Mouse (Mus musculus) midbrain, embryonic 12.5 days (tissue): ENCODE data around the gene Sipa1l3. TPM values are rescaled to one million over a fixed set of nuclear protein-coding genes. Genes with fewer than 3 reads are reported as not detected.

Source experiments
- ATAC-seq: fragments of 200-750 bp; cut with Nextera tagmentation; 2 replicates; pipeline ENCODE4 v1.8.0; 2017; ENCODE audit warnings: low read depth, moderate TSS enrichment, moderate library complexity; ENCODE audit not compliant: low FRiP score
- H3K27ac ChIP-seq: fragments of 300-500 bp; sonication (generic); replicated peaks from 2 replicates; pipeline ENCODE4 v1.5.1; 2016; ENCODE audit warnings: mild to moderate bottlenecking
- H3K27me3 ChIP-seq: fragments of 300-500 bp; sonication (generic); 2 replicates; pipeline ENCODE4 v1.6.1; 2016; ENCODE audit warnings: mild to moderate bottlenecking
- H3K36me3 ChIP-seq: fragments of 300-500 bp; sonication (generic); 2 replicates; pipeline ENCODE4 v1.6.1; 2016
- H3K4me1 ChIP-seq: fragments of 300-500 bp; sonication (generic); 2 replicates; pipeline ENCODE4 v1.6.1; 2016
- H3K4me2 ChIP-seq: fragments of 300-500 bp; sonication (generic); replicated peaks from 2 replicates; pipeline ENCODE4 v1.6.1; 2016; ENCODE audit warnings: mild to moderate bottlenecking, moderate library complexity
- H3K4me3 ChIP-seq: fragments of 300-500 bp; sonication (generic); 2 replicates; pipeline ENCODE4 v1.5.1; 2016; ENCODE audit warnings: mild to moderate bottlenecking
- H3K9ac ChIP-seq: fragments of 300-500 bp; sonication (generic); replicated peaks from 2 replicates; pipeline ENCODE4 v1.6.1; 2016; ENCODE audit warnings: mild to moderate bottlenecking, moderate library complexity
- H3K9me3 ChIP-seq: fragments of 300-500 bp; sonication (generic); 2 replicates; pipeline ENCODE4 v1.6.1; 2016; ENCODE audit warnings: mild to moderate bottlenecking
- WGBS: fragments of 180-500 bp; shearing (Covaris S2); methylation state at CpG from one replicate; pipeline ENCODE4 v1.1.7; 2016; 5-methylcytosine and 5-hydroxymethylcytosine counted together
- polyA plus RNA-seq: library from polyadenylated mRNA; unstranded; fragments of >200 nt; fragmentation: Nextera tagmentation; extraction: Ambion mirVana; gene quantifications from 2 replicates; pipeline ENCODE4 v1.2.1, GENCODE M21; 2016

Gene Sipa1l3
- polyA plus RNA-seq, 1 experiment from 2014 or later: 14.6 TPM

GRCm38 (mm10) chr7:29352246-29352645, 166.2 kb downstream of the Sipa1l3 start:
- H3K9me3 ChIP-seq: no peaks in the 10 kb centered on the region
- H3K27me3 ChIP-seq: no peaks in the 10 kb centered on the region
- no peak overlapping the region for H3K4me2 ChIP-seq
- no peak overlapping the region for H3K4me3 ChIP-seq
- ATAC-seq: no peak
- WGBS: 84% methylated on average over 8 of the region's 8 CpGs
- no peak overlapping the region for H3K9ac ChIP-seq
- no peak overlapping the region for H3K27ac ChIP-seq
- peaks cover 3% of the 10 kb centered on the region; the same call in 1 of the 2 replicates for H3K4me1 ChIP-seq
- H3K36me3 ChIP-seq: peaks cover 32% of the 10 kb centered on the region

GRCm38 (mm10) chr7:29350489-29350888, 168.0 kb downstream of the Sipa1l3 start:
- H3K27ac ChIP-seq: no peak overlapping the region
- H3K4me3 ChIP-seq: no peak overlapping the region
- no peaks in the 10 kb centered on the region for H3K9me3 ChIP-seq
- H3K9ac ChIP-seq: no peak overlapping the region
- ATAC-seq: no peak
- no peak overlapping the region for H3K4me2 ChIP-seq
- peaks cover 10% of the 10 kb centered on the region for H3K4me1 ChIP-seq
- peaks cover 31% of the 10 kb centered on the region for H3K36me3 ChIP-seq
- WGBS: 89% methylated on average over 10 of the region's 10 CpGs
- H3K27me3 ChIP-seq: no peaks in the 10 kb centered on the region

- Histone ChIP-seq H3K9me3 (no peaks in the 10 kb centered on the region), H3K27ac (no peak overlapping the region), H3K4me1 (peaks cover 26% of the 10 kb centered on the region), H3K36me3 (peaks cover 23% of the 10 kb centered on the region), H3K27me3 (no peaks in the 10 kb centered on the region), H3K4me3 (no peak overlapping the region), H3K4me2 (no peak overlapping the region), H3K9ac (no peak overlapping the region)
- ATAC-seq: no peak
- WGBS: 62% methylated on average over 3 of the region's 3 CpGs
Measured at GRCm38 (mm10) chr7:29346212-29346611, 172.2 kb downstream of the Sipa1l3 start.

- Histone ChIP-seq H3K27me3 (no peaks in the 10 kb centered on the region), H3K27ac (no peak overlapping the region), H3K9ac (no peak overlapping the region), H3K36me3 (peaks cover 23% of the 10 kb centered on the region), H3K4me2 (no peak overlapping the region), H3K4me1 (peaks cover 26% of the 10 kb centered on the region), H3K4me3 (no peak overlapping the region), H3K9me3 (no peaks in the 10 kb centered on the region)
- WGBS: 76% methylated on average over 4 of the region's 4 CpGs
- ATAC-seq: no peak
Measured at GRCm38 (mm10) chr7:29345534-29345933, 172.9 kb downstream of the Sipa1l3 start.

- ATAC-seq: no peak
- Histone ChIP-seq H3K36me3 (peaks cover 12% of the 10 kb centered on the region; the same call in 1 of the 2 replicates), H3K9ac (no peak overlapping the region), H3K4me1 (peaks cover 26% of the 10 kb centered on the region), H3K4me3 (no peak overlapping the region), H3K27me3 (no peaks in the 10 kb centered on the region), H3K27ac (no peak overlapping the region), H3K4me2 (no peak overlapping the region), H3K9me3 (no peaks in the 10 kb centered on the region)
- 93% methylated on average over 7 of the region's 7 CpGs for WGBS
Measured at GRCm38 (mm10) chr7:29343746-29344145, 174.7 kb downstream of the Sipa1l3 start.

GRCm38 (mm10) chr7:29342489-29343092, 175.8 kb downstream of the Sipa1l3 start:
- ATAC-seq: no peak
- no peaks in the 10 kb centered on the region for H3K27me3 ChIP-seq
- H3K4me3 ChIP-seq: no peak overlapping the region
- peak overlapping the region; percentile 65 for H3K27ac ChIP-seq
- no peak overlapping the region for H3K9ac ChIP-seq
- no peak overlapping the region for H3K4me2 ChIP-seq
- H3K36me3 ChIP-seq: peaks cover 1% of the 10 kb centered on the region; the same call in 1 of the 2 replicates
- H3K4me1 ChIP-seq: peaks cover 24% of the 10 kb centered on the region
- 62% methylated on average over 8 of the region's 8 CpGs for whole genome bisulfite sequencing
- no peaks in the 10 kb centered on the region for H3K9me3 ChIP-seq

GRCm38 (mm10) chr7:29341722-29342121, 176.7 kb downstream of the Sipa1l3 start:
- Histone ChIP-seq H3K9ac (no peak overlapping the region), H3K4me3 (no peak overlapping the region), H3K4me2 (no peak overlapping the region), H3K9me3 (no peaks in the 10 kb centered on the region), H3K27me3 (no peaks in the 10 kb centered on the region), H3K27ac (peak overlapping the region; percentile 60; the same call in 1 of the 2 replicates), H3K4me1 (peaks cover 23% of the 10 kb centered on the region), H3K36me3 (no peaks in the 10 kb centered on the region; the same call in 1 of the 2 replicates)
- WGBS: 79% methylated on average over 12 of the region's 12 CpGs
- ATAC-seq: no peak

DNA sequence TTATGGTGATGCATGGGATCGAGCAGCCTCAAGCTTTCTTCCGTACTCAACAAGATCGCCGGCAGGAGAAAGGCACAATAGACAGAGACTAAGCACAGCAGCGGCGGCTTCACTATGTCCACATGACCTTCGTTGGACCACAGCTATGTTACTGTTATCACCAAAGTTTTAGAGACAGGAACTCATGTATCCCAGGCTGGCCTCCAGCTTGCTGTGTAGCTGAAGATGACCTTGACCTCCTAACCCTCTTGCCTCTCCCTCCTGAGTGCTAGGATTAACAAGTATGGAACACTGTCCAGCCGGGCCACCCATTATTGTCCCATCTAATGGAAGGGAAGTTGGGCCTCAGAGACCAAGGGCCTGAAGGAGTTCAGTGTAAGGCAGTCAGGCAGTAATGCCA, 177.6 kb downstream of the Sipa1l3 start:
- Histone ChIP-seq H3K9me3 (no peaks in the 10 kb centered on the region), H3K9ac (no peak overlapping the region), H3K4me3 (no peak overlapping the region), H3K4me1 (peaks cover 16% of the 10 kb centered on the region; the same call in 1 of the 2 replicates), H3K27me3 (no peaks in the 10 kb centered on the region), H3K36me3 (no peaks in the 10 kb centered on the region; the same call in 1 of the 2 replicates), H3K27ac (no peak overlapping the region), H3K4me2 (no peak overlapping the region)
- WGBS: 86% methylated on average over 8 of the region's 8 CpGs
- ATAC-seq: no peak

DNA sequence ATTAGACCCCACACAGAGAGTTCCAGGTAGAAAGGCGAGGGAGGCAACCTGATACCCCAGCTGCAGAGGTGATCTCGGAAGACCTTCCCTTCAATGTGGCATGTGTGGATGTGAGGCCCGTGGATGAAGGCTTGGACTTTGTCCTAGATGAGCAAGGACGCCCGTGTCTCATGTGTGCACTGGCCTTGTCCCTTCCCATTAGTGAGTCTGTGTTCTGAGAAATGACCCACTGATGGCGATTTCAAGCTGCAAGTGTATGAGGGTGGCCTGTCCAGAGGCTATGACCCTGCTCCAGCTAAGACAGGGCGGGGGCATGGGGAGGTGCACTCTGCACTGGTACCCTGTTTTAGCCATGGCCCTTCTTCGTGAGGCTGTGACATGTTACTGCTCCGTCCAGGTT, 178.2 kb downstream of the Sipa1l3 start:
- no peaks in the 10 kb centered on the region for H3K27me3 ChIP-seq
- no peak for ATAC-seq
- H3K27ac ChIP-seq: no peak overlapping the region
- H3K4me2 ChIP-seq: no peak overlapping the region
- H3K4me1 ChIP-seq: peaks cover 13% of the 10 kb centered on the region; the same call in 1 of the 2 replicates
- WGBS: 90% methylated on average over 9 of the region's 9 CpGs
- H3K4me3 ChIP-seq: no peak overlapping the region
- H3K9me3 ChIP-seq: no peaks in the 10 kb centered on the region
- no peak overlapping the region for H3K9ac ChIP-seq
- no peaks in the 10 kb centered on the region; the same call in 1 of the 2 replicates for H3K36me3 ChIP-seq

DNA sequence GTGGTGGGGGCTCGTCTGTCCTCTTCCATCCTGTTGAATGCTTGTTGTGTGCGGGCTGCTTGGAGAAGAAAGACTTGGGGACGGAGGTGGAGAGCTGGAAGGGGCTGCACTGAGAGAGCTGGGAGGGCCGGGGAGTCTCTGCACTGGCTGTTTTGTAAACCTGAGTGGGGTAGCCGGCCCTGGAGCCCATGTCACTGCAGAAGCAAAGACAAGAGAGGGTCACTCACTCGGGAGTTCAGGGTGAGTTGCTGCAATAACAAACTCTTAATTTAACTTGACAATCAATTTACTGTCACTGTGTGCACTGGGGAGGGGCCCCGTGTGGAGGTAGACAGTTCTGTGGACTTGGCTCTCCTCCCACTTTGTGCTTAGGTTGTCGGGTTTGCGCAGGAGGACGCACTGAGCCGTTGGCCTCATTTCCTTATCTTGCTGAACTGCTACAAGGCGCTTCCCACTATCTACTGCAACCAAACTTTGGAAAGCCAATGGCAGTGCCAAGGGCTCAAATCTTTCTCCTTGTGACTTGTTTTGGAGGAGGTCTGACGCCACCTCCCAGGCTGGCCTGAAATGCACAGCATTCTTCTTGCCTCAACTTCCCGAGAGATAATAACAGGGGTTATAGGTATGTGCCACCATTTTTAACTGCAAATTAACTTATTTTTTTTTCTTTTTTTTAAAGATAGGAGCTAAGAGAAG, 179.3 kb downstream of the Sipa1l3 start:
- Histone ChIP-seq H3K9ac (no peak overlapping the region), H3K36me3 (no peaks in the 10 kb centered on the region), H3K27me3 (no peaks in the 10 kb centered on the region), H3K9me3 (no peaks in the 10 kb centered on the region), H3K4me1 (peaks cover 15% of the 10 kb centered on the region; the same call in 1 of the 2 replicates), H3K27ac (no peak overlapping the region), H3K4me2 (no peak overlapping the region), H3K4me3 (no peak overlapping the region)
- 83% methylated on average over 14 of the region's 14 CpGs for WGBS
- ATAC-seq: no peak

DNA sequence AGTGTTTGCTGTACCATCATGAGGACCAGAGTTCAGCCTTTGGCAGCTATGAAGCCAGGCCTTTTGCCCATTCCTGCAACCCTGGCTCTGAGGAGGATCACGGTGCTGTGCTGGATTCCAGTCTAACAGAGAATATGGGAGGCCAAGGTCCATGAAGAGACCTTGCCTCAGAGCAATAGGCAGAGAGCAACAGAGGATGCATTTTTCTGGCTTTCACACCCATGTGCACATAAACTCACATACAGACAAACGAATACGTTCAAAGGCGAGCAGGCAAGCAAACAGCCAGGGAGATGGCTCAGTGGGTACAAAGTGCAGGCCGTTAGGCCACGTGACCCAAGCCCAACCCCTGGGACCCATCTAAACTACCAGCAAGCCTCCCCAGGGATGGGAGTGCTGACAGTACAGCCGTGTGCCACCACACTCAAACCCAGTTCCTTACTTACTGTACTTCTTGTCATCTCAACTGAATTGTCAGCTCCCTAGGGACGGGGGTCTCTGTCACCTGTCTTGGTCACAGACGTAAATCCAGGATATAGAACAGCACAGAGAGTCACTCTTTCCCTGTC, 180.0 kb downstream of the Sipa1l3 start:
- no peak for ATAC-seq
- 90% methylated on average over 9 of the region's 9 CpGs for WGBS
- Histone ChIP-seq H3K9ac (no peak overlapping the region), H3K9me3 (no peaks in the 10 kb centered on the region), H3K4me3 (no peak overlapping the region), H3K36me3 (no peaks in the 10 kb centered on the region), H3K4me1 (peaks cover 16% of the 10 kb centered on the region; the same call in 1 of the 2 replicates), H3K27ac (no peak overlapping the region), H3K27me3 (no peaks in the 10 kb centered on the region), H3K4me2 (no peak overlapping the region)

- peaks cover 15% of the 10 kb centered on the region; the same call in 1 of the 2 replicates for H3K4me1 ChIP-seq
- 84% methylated on average over 2 of the region's 2 CpGs for WGBS
- no peak overlapping the region for H3K4me3 ChIP-seq
- no peaks in the 10 kb centered on the region for H3K27me3 ChIP-seq
- no peak overlapping the region for H3K27ac ChIP-seq
- H3K9ac ChIP-seq: no peak overlapping the region
- no peak for ATAC-seq
- no peaks in the 10 kb centered on the region for H3K36me3 ChIP-seq
- H3K9me3 ChIP-seq: no peaks in the 10 kb centered on the region
- H3K4me2 ChIP-seq: no peak overlapping the region
Measured at GRCm38 (mm10) chr7:29337766-29338165, 180.7 kb downstream of the Sipa1l3 start.
